Mouse (Mus musculus): ENCODE data around the gene Faf1. TPM values are rescaled to one million over a fixed set of nuclear protein-coding genes. Genes with fewer than 3 reads are reported as not detected.

Gene Faf1
- polyA plus RNA-seq, 1 experiment from 2014 or later, result 45.5 TPM

- H3K9me3 ChIP-seq (replicated peaks), result no peaks in the 10 kb centered on the region
- WGBS, result 85% methylated on average over 2 of the region's 2 CpGs
- H3K36me3 ChIP-seq, result no peaks in the 10 kb centered on the region
- H3K27ac ChIP-seq, result no peak overlapping the region
- no peaks in the 10 kb centered on the region for H3K4me1 ChIP-seq
- H3K4me2 ChIP-seq (replicated peaks), result no peak overlapping the region
- ATAC-seq (ENCODE audit: low FRiP score), result no peak
- H3K4me3 ChIP-seq, result no peak overlapping the region
- no peaks in the 10 kb centered on the region for H3K27me3 ChIP-seq
- no peak overlapping the region for H3K9ac ChIP-seq
Measured at GRCm38 (mm10) chr4:109743984-109744383, 67.6 kb downstream of the Faf1 start.

- Histone ChIP-seq H3K4me2 (replicated peaks) (no peak overlapping the region), H3K4me3 (no peak overlapping the region), H3K27ac (no peak overlapping the region), H3K36me3 (no peaks in the 10 kb centered on the region), H3K4me1 (peaks cover 5% of the 10 kb centered on the region; the same call in 1 of the 2 replicates), H3K9ac (no peak overlapping the region), H3K9me3 (replicated peaks) (no peaks in the 10 kb centered on the region), H3K27me3 (no peaks in the 10 kb centered on the region)
- WGBS, result 28% methylated on average over 2 of the region's 2 CpGs
- ATAC-seq (ENCODE audit: low FRiP score), result no peak
Measured at GRCm38 (mm10) chr4:109759031-109759430, 82.6 kb downstream of the Faf1 start.

GRCm38 (mm10) chr4:109759901-109760300 lies 83.5 kb downstream of the Faf1 start:
- WGBS, result 71% methylated on average over 2 of the region's 2 CpGs

GRCm38 (mm10) chr4:109760501-109760900 lies 84.1 kb downstream of the Faf1 start:
- H3K4me1 ChIP-seq, result peaks cover 5% of the 10 kb centered on the region; the same call in 1 of the 2 replicates
- no peak overlapping the region for H3K9ac ChIP-seq
- H3K27ac ChIP-seq, result no peak overlapping the region
- H3K4me2 ChIP-seq (replicated peaks), result no peak overlapping the region
- 72% methylated on average over 3 of the region's 3 CpGs for WGBS
- no peak for ATAC-seq (ENCODE audit: low FRiP score)
- no peaks in the 10 kb centered on the region for H3K27me3 ChIP-seq
- no peaks in the 10 kb centered on the region for H3K36me3 ChIP-seq
- no peaks in the 10 kb centered on the region for H3K9me3 ChIP-seq (replicated peaks)
- no peak overlapping the region for H3K4me3 ChIP-seq

More at GRCm38 (mm10) chr4:109759901-109760300, 83.5 kb downstream of the Faf1 start:
- no peak overlapping the region for H3K9ac ChIP-seq
- H3K4me2 ChIP-seq (replicated peaks), result no peak overlapping the region
- H3K27ac ChIP-seq, result no peak overlapping the region
- no peaks in the 10 kb centered on the region for H3K9me3 ChIP-seq (replicated peaks)
- no peak for ATAC-seq (ENCODE audit: low FRiP score)
- no peaks in the 10 kb centered on the region for H3K36me3 ChIP-seq
- no peak overlapping the region for H3K4me3 ChIP-seq
- H3K27me3 ChIP-seq, result no peaks in the 10 kb centered on the region
- H3K4me1 ChIP-seq, result peaks cover 5% of the 10 kb centered on the region; the same call in 1 of the 2 replicates

- H3K27me3 ChIP-seq, result no peaks in the 10 kb centered on the region
- H3K9ac ChIP-seq, result no peak overlapping the region
- no peak overlapping the region for H3K4me2 ChIP-seq (replicated peaks)
- H3K4me1 ChIP-seq, result peaks cover 5% of the 10 kb centered on the region; the same call in 1 of the 2 replicates
- 23% methylated on average over 7 of the region's 7 CpGs for WGBS
- no peaks in the 10 kb centered on the region for H3K36me3 ChIP-seq
- no peak overlapping the region; the same call in 1 of the 2 replicates for H3K27ac ChIP-seq
- H3K4me3 ChIP-seq, result no peak overlapping the region
- H3K9me3 ChIP-seq (replicated peaks), result no peaks in the 10 kb centered on the region
- ATAC-seq (ENCODE audit: low FRiP score), result peak; percentile 80
Measured at GRCm38 (mm10) chr4:109762768-109763501, 86.5 kb downstream of the Faf1 start.

GRCm38 (mm10) chr4:109769071-109769470 lies 92.7 kb downstream of the Faf1 start:
- Histone ChIP-seq H3K4me3 (no peak overlapping the region), H3K9ac (no peak overlapping the region), H3K27ac (no peak overlapping the region), H3K4me1 (no peaks in the 10 kb centered on the region), H3K36me3 (no peaks in the 10 kb centered on the region), H3K9me3 (replicated peaks) (no peaks in the 10 kb centered on the region), H3K4me2 (replicated peaks) (no peak overlapping the region), H3K27me3 (no peaks in the 10 kb centered on the region)
- no peak for ATAC-seq (ENCODE audit: low FRiP score)
- 93% methylated on average over 1 of the region's 1 CpGs for WGBS

- no peaks in the 10 kb centered on the region for H3K4me1 ChIP-seq
- H3K4me2 ChIP-seq (replicated peaks), result no peak overlapping the region
- no peaks in the 10 kb centered on the region for H3K9me3 ChIP-seq (replicated peaks)
- WGBS, result 88% methylated on average over 4 of the region's 4 CpGs
- H3K9ac ChIP-seq, result no peak overlapping the region
- no peak overlapping the region for H3K4me3 ChIP-seq
- H3K27ac ChIP-seq, result no peak overlapping the region
- no peaks in the 10 kb centered on the region for H3K27me3 ChIP-seq
- no peaks in the 10 kb centered on the region for H3K36me3 ChIP-seq
- no peak for ATAC-seq (ENCODE audit: low FRiP score)
Measured at GRCm38 (mm10) chr4:109782577-109783114, 106.3 kb downstream of the Faf1 start.

GRCm38 (mm10) chr4:109789347-109790001 lies 113.1 kb downstream of the Faf1 start:
- 38% methylated on average over 4 of the region's 4 CpGs for WGBS
- Histone ChIP-seq H3K4me3 (no peak overlapping the region), H3K4me1 (no peaks in the 10 kb centered on the region; the same call in 1 of the 2 replicates), H3K9me3 (replicated peaks) (no peaks in the 10 kb centered on the region), H3K36me3 (no peaks in the 10 kb centered on the region), H3K9ac (no peak overlapping the region), H3K4me2 (replicated peaks) (no peak overlapping the region), H3K27me3 (no peaks in the 10 kb centered on the region), H3K27ac (no peak overlapping the region; the same call in 1 of the 2 replicates)
- no peak for ATAC-seq (ENCODE audit: low FRiP score)

GRCm38 (mm10) chr4:109792331-109792730 lies 115.9 kb downstream of the Faf1 start:
- no peak overlapping the region for H3K4me2 ChIP-seq (replicated peaks)
- no peak for ATAC-seq (ENCODE audit: low FRiP score)
- 35% methylated on average over 2 of the region's 2 CpGs for WGBS
- H3K9me3 ChIP-seq (replicated peaks), result no peaks in the 10 kb centered on the region
- no peak overlapping the region for H3K27ac ChIP-seq
- H3K9ac ChIP-seq, result no peak overlapping the region
- H3K4me3 ChIP-seq, result no peak overlapping the region
- no peaks in the 10 kb centered on the region; the same call in 1 of the 2 replicates for H3K4me1 ChIP-seq
- H3K27me3 ChIP-seq, result no peaks in the 10 kb centered on the region
- H3K36me3 ChIP-seq, result no peaks in the 10 kb centered on the region

GRCm38 (mm10) chr4:109793072-109793471 lies 116.7 kb downstream of the Faf1 start:
- no peaks in the 10 kb centered on the region; the same call in 1 of the 2 replicates for H3K4me1 ChIP-seq
- no peak overlapping the region for H3K4me2 ChIP-seq (replicated peaks)
- no peak overlapping the region for H3K4me3 ChIP-seq
- no peaks in the 10 kb centered on the region for H3K9me3 ChIP-seq (replicated peaks)
- H3K27me3 ChIP-seq, result no peaks in the 10 kb centered on the region
- no peaks in the 10 kb centered on the region for H3K36me3 ChIP-seq
- H3K27ac ChIP-seq, result no peak overlapping the region
- WGBS, result 93% methylated on average over 2 of the region's 2 CpGs
- no peak overlapping the region for H3K9ac ChIP-seq
- ATAC-seq (ENCODE audit: low FRiP score), result no peak

- WGBS, result 84% methylated on average over 10 of the region's 10 CpGs
- Histone ChIP-seq H3K4me3 (no peak overlapping the region), H3K4me1 (no peaks in the 10 kb centered on the region), H3K9ac (no peak overlapping the region), H3K9me3 (replicated peaks) (no peaks in the 10 kb centered on the region), H3K4me2 (replicated peaks) (no peak overlapping the region), H3K36me3 (no peaks in the 10 kb centered on the region), H3K27ac (no peak overlapping the region), H3K27me3 (no peaks in the 10 kb centered on the region)
- no peak for ATAC-seq (ENCODE audit: low FRiP score)
Measured at GRCm38 (mm10) chr4:109797511-109798182, 121.3 kb downstream of the Faf1 start.

GRCm38 (mm10) chr4:109806408-109806807 lies 130.0 kb downstream of the Faf1 start:
- no peaks in the 10 kb centered on the region for H3K36me3 ChIP-seq
- H3K27me3 ChIP-seq, result no peaks in the 10 kb centered on the region
- H3K9me3 ChIP-seq (replicated peaks), result no peaks in the 10 kb centered on the region
- peaks cover 4% of the 10 kb centered on the region; the same call in 1 of the 2 replicates for H3K4me1 ChIP-seq
- 70% methylated on average over 5 of the region's 5 CpGs for WGBS
- no peak overlapping the region for H3K4me2 ChIP-seq (replicated peaks)
- no peak for ATAC-seq (ENCODE audit: low FRiP score)
- no peak overlapping the region for H3K27ac ChIP-seq
- no peak overlapping the region for H3K4me3 ChIP-seq
- H3K9ac ChIP-seq, result no peak overlapping the region

Measured in hindbrain, embryonic 12.5 days (tissue).